15 mouse cellular contexts compared by ENCODE assay signal in genomic region chr2:76430539-76430938, GRCm38 (mm10). TPM values are rescaled to one million over a fixed set of nuclear protein-coding genes. Genes with fewer than 3 reads are reported as not detected.
"Had no signal": no experiment of that assay in that cellular context is flagged by ENCODE, and none has a peak within 500 bp of the region (broad histone marks: within the 10 kb centered on the region; RNA-seq: fewer than 3 reads in every experiment).

No protein-coding gene starts in this region.

- H3K4me2 ChIP-seq: limb, embryonic 12.5 days; liver, embryonic 13.5 days; lung, embryonic 15.5 days; midbrain, embryonic 12.5 days; stomach, embryonic 15.5 days had no signal

- H3K27me3 ChIP-seq: limb, embryonic 12.5 days; liver, embryonic 13.5 days; lung, embryonic 15.5 days; megakaryocyte, embryonic 14.5 days; midbrain, embryonic 12.5 days; stomach, embryonic 15.5 days had no signal

- H3K9ac ChIP-seq: limb, embryonic 12.5 days; liver, embryonic 13.5 days; liver, postnatal 0 days; lung, embryonic 15.5 days; midbrain, embryonic 12.5 days; stomach, embryonic 15.5 days had no signal

- DNase-seq: kidney, adult 8-10 months; kidney, postnatal 25 days; liver; liver, embryonic 13.5 days; liver, postnatal 0 days; lung, postnatal 14 days; right cerebral cortex, postnatal 14 days; thymus, adult 2 months; thymus, postnatal 25 days had no signal

- H3K9me3 ChIP-seq: limb, embryonic 12.5 days; liver, embryonic 13.5 days; lung, embryonic 15.5 days; megakaryocyte, embryonic 14.5 days; midbrain, embryonic 12.5 days; stomach, embryonic 15.5 days had no signal

- ATAC-seq: liver, postnatal 0 days had no signal

- H3K4me1 ChIP-seq: liver, embryonic 13.5 days; megakaryocyte, embryonic 14.5 days; stomach, embryonic 15.5 days had no signal

- H3K4me3 ChIP-seq: limb, embryonic 12.5 days; liver, embryonic 13.5 days; lung, embryonic 15.5 days; megakaryocyte, embryonic 14.5 days; midbrain, embryonic 12.5 days; stomach, embryonic 15.5 days had no signal

- H3K27ac ChIP-seq: limb, embryonic 12.5 days; liver, embryonic 13.5 days; macrophage; midbrain, embryonic 12.5 days; stomach, embryonic 15.5 days had no signal

- H3K36me3 ChIP-seq: limb, embryonic 12.5 days; liver, embryonic 13.5 days; lung, embryonic 15.5 days; midbrain, embryonic 12.5 days; stomach, embryonic 15.5 days had no signal

RNA-seq across cellular contexts. Expression of gene Osbpl6, which starts 24.2 kb away (rescaled TPM):
- polyA plus RNA-seq: macrophage had no signal
